Mouse (Mus musculus): Measurements from ENCODE around the gene Cyp24a1. TPM values are rescaled to one million over a fixed set of nuclear protein-coding genes. Genes with fewer than 3 reads are reported as not detected.

Gene Cyp24a1
- polyA plus RNA-seq, 1 experiment = not detected

GRCm38 (mm10) chr2:170529766-170530165 lies 32.8 kb upstream of the Cyp24a1 start:
- Histone ChIP-seq H3K4me1 (ENCODE audit: control insufficient read depth, insufficient read depth, low read length) (no peaks in the 10 kb centered on the region), H3K4me3 (replicated peaks; ENCODE audit: extremely low read depth, low read depth, low read length) (no peak overlapping the region)
- DNase-seq = no peak
- no peak for TF ChIP-seq CTCF (IDR thresholded peaks at IDR 0.05; ENCODE audit: insufficient read depth, low read length)
- no peak for TF ChIP-seq POLR2A (IDR thresholded peaks at IDR 0.05; ENCODE audit: borderline replicate concordance, extremely low read depth, low read depth, low read length)
- WGBS = 89% methylated on average over 7 of the region's 7 CpGs

- DNase-seq = no peak
- Histone ChIP-seq H3K4me3 (replicated peaks; ENCODE audit: extremely low read depth, low read depth, low read length) (no peak overlapping the region), H3K4me1 (ENCODE audit: control insufficient read depth, insufficient read depth, low read length) (no peaks in the 10 kb centered on the region)
- 95% methylated on average over 16 of the region's 16 CpGs for WGBS
- TF ChIP-seq CTCF (IDR thresholded peaks at IDR 0.05; ENCODE audit: insufficient read depth, low read length) = no peak
- TF ChIP-seq POLR2A (IDR thresholded peaks at IDR 0.05; ENCODE audit: borderline replicate concordance, extremely low read depth, low read depth, low read length) = no peak
Measured at GRCm38 (mm10) chr2:170528061-170528460, 31.1 kb upstream of the Cyp24a1 start.

GRCm38 (mm10) chr2:170526513-170526912 lies 29.6 kb upstream of the Cyp24a1 start:
- WGBS = 65% methylated on average over 8 of the region's 8 CpGs
- no peak for TF ChIP-seq POLR2A (IDR thresholded peaks at IDR 0.05; ENCODE audit: borderline replicate concordance, extremely low read depth, low read depth, low read length)
- TF ChIP-seq CTCF (IDR thresholded peaks at IDR 0.05; ENCODE audit: insufficient read depth, low read length) = no peak
- H3K4me1 ChIP-seq (ENCODE audit: control insufficient read depth, insufficient read depth, low read length) = no peaks in the 10 kb centered on the region
- DNase-seq = peak; percentile 15
- no peak overlapping the region for H3K4me3 ChIP-seq (replicated peaks; ENCODE audit: extremely low read depth, low read depth, low read length)

GRCm38 (mm10) chr2:170520321-170520971 lies 23.5 kb upstream of the Cyp24a1 start:
- no peaks in the 10 kb centered on the region for H3K4me1 ChIP-seq (ENCODE audit: control insufficient read depth, insufficient read depth, low read length)
- WGBS = 8% methylated on average over 7 of the region's 7 CpGs
- no peak overlapping the region for H3K4me3 ChIP-seq (replicated peaks; ENCODE audit: extremely low read depth, low read depth, low read length)
- peak; percentile 42; the same call in 1 of the 2 replicates for TF ChIP-seq CTCF (IDR thresholded peaks at IDR 0.05; ENCODE audit: insufficient read depth, low read length)
- no peak for TF ChIP-seq POLR2A (IDR thresholded peaks at IDR 0.05; ENCODE audit: borderline replicate concordance, extremely low read depth, low read depth, low read length)
- peak; percentile 30 for DNase-seq

- H3K4me1 ChIP-seq (ENCODE audit: control insufficient read depth, insufficient read depth, low read length) = peaks cover 3% of the 10 kb centered on the region; the same call in 1 of the 2 replicates
- 90% methylated on average over 12 of the region's 12 CpGs for WGBS
Measured at GRCm38 (mm10) chr2:170513756-170514155, 16.8 kb upstream of the Cyp24a1 start.

GRCm38 (mm10) chr2:170511073-170511891 lies 14.3 kb upstream of the Cyp24a1 start:
- peak; percentile 89 for DNase-seq
- TF ChIP-seq POLR2A (IDR thresholded peaks at IDR 0.05; ENCODE audit: borderline replicate concordance, extremely low read depth, low read depth, low read length) (peak; percentile 33; the same call in 1 of the 2 replicates), CTCF (IDR thresholded peaks at IDR 0.05; ENCODE audit: insufficient read depth, low read length) (peak; percentile 82)
- WGBS = under 1% methylated on average over 67 of the region's 69 CpGs

More at GRCm38 (mm10) chr2:170513756-170514155, 16.8 kb upstream of the Cyp24a1 start:
- DNase-seq = no peak
- H3K4me3 ChIP-seq (replicated peaks; ENCODE audit: extremely low read depth, low read depth, low read length) = no peak overlapping the region
- TF ChIP-seq POLR2A (IDR thresholded peaks at IDR 0.05; ENCODE audit: borderline replicate concordance, extremely low read depth, low read depth, low read length) (no peak), CTCF (IDR thresholded peaks at IDR 0.05; ENCODE audit: insufficient read depth, low read length) (no peak)

GRCm38 (mm10) chr2:170508821-170509220 lies 11.9 kb upstream of the Cyp24a1 start:
- peak; percentile 91 for DNase-seq
- WGBS = 2% methylated on average over 12 of the region's 12 CpGs

More at GRCm38 (mm10) chr2:170511073-170511891, 14.3 kb upstream of the Cyp24a1 start:
- peak overlapping the region; percentile 95 for H3K4me3 ChIP-seq (replicated peaks; ENCODE audit: extremely low read depth, low read depth, low read length)
- peaks cover 3% of the 10 kb centered on the region; the same call in 1 of the 2 replicates for H3K4me1 ChIP-seq (ENCODE audit: control insufficient read depth, insufficient read depth, low read length)

GRCm38 (mm10) chr2:170507734-170508133 lies 10.8 kb upstream of the Cyp24a1 start:
- peaks cover 3% of the 10 kb centered on the region; the same call in 1 of the 2 replicates for H3K4me1 ChIP-seq (ENCODE audit: control insufficient read depth, insufficient read depth, low read length)
- DNase-seq = peak; percentile 75
- TF ChIP-seq POLR2A (IDR thresholded peaks at IDR 0.05; ENCODE audit: borderline replicate concordance, extremely low read depth, low read depth, low read length) (no peak), CTCF (IDR thresholded peaks at IDR 0.05; ENCODE audit: insufficient read depth, low read length) (peak; percentile 46)
- H3K4me3 ChIP-seq (replicated peaks; ENCODE audit: extremely low read depth, low read depth, low read length) = no peak overlapping the region
- 4% methylated on average over 10 of the region's 10 CpGs for WGBS

More at GRCm38 (mm10) chr2:170508821-170509220, 11.9 kb upstream of the Cyp24a1 start:
- TF ChIP-seq CTCF (IDR thresholded peaks at IDR 0.05; ENCODE audit: insufficient read depth, low read length) = peak; percentile 72
- no peak for TF ChIP-seq POLR2A (IDR thresholded peaks at IDR 0.05; ENCODE audit: borderline replicate concordance, extremely low read depth, low read depth, low read length)
- peak overlapping the region; percentile 33 for H3K4me3 ChIP-seq (replicated peaks; ENCODE audit: extremely low read depth, low read depth, low read length)
- peaks cover 3% of the 10 kb centered on the region; the same call in 1 of the 2 replicates for H3K4me1 ChIP-seq (ENCODE audit: control insufficient read depth, insufficient read depth, low read length)

- DNase-seq = no peak
- 17% methylated on average over 4 of the region's 4 CpGs for WGBS
- TF ChIP-seq POLR2A (IDR thresholded peaks at IDR 0.05; ENCODE audit: borderline replicate concordance, extremely low read depth, low read depth, low read length) (no peak), CTCF (IDR thresholded peaks at IDR 0.05; ENCODE audit: insufficient read depth, low read length) (no peak)
- no peak overlapping the region for H3K4me3 ChIP-seq (replicated peaks; ENCODE audit: extremely low read depth, low read depth, low read length)
- peaks cover 2% of the 10 kb centered on the region; the same call in 1 of the 2 replicates for H3K4me1 ChIP-seq (ENCODE audit: control insufficient read depth, insufficient read depth, low read length)
Measured at GRCm38 (mm10) chr2:170503983-170504382, 7.0 kb upstream of the Cyp24a1 start.

Measured in lung, adult 2 months (tissue).